Mouse (Mus musculus) hematopoietic stem cell, adult 5-6 weeks (primary cell): ENCODE results near the gene Prune2. TPM values are rescaled to one million over a fixed set of nuclear protein-coding genes. Genes with fewer than 3 reads are reported as not detected.
A peak's percentile ranks its signal among the peaks of the same experiment; 100 is the strongest.

Source experiments
- ATAC-seq, 2 experiments: fragments of 125-278 bp in 1 of 2; replicated peaks in 1 of 2; 2 replicates each; pipeline ENCODE4 v1.8.0; 2016 to 2017; ENCODE audit warnings: inconsistent platforms in 2 of 2, mild to moderate bottlenecking in 2 of 2, moderate number of reproducible peaks in 2 of 2, low read depth in 1 of 2, moderate TSS enrichment in 1 of 2; ENCODE audit not compliant: low FRiP score in 2 of 2, poor library complexity in 2 of 2, severe bottlenecking in 2 of 2, insufficient read depth in 1 of 2, low TSS enrichment in 1 of 2
- total RNA-seq: library from RNA; stranded (forward); fragments of 172-1452, 232-1000 nt; gene quantifications from 2 replicates; pipeline ENCODE4 v1.2.3, GENCODE M21; 2017

Gene Prune2
- total RNA-seq, result 6.3 and 7.0 TPM in 2 replicates

- peak; percentile 84 to 93 for ATAC-seq
Observed at GRCm38 (mm10) chr19:16955613-16956271, at the start of gene Prune2. Prune2 (plus strand) TSS chr19:16956118.

- no peak for ATAC-seq
Observed at GRCm38 (mm10) chr19:16911507-16911906, 44.4 kb upstream of the Prune2 start.

- ATAC-seq, result no peak
Observed at GRCm38 (mm10) chr19:16924516-16924915, 31.4 kb upstream of the Prune2 start.

GRCm38 (mm10) chr19:16934664-16935063, 21.3 kb upstream of the Prune2 start:
- ATAC-seq, result no peak

GRCm38 (mm10) chr19:16948794-16949313, 7.1 kb upstream of the Prune2 start:
- ATAC-seq, result no peak

- no peak for ATAC-seq
Observed at GRCm38 (mm10) chr19:16949341-16949740, 6.6 kb upstream of the Prune2 start.

- ATAC-seq, result no peak
Observed at GRCm38 (mm10) chr19:16950051-16950450, 5.9 kb upstream of the Prune2 start.

- no peak for ATAC-seq
Observed at GRCm38 (mm10) chr19:16950664-16951363, 5.1 kb upstream of the Prune2 start.

GRCm38 (mm10) chr19:16954736-16955135, 1.2 kb upstream of the Prune2 start:
- no peak for ATAC-seq

GRCm38 (mm10) chr19:16955231-16955612, 696 bp upstream of the Prune2 start:
- no peak; a peak in 1 of 4 replicates for ATAC-seq

GRCm38 (mm10) chr19:16956319-16956718, 401 bp downstream of the Prune2 start:
- no peak for ATAC-seq

GRCm38 (mm10) chr19:16959051-16959450, 3.1 kb downstream of the Prune2 start:
- no peak for ATAC-seq

- no peak for ATAC-seq
Observed at GRCm38 (mm10) chr19:16959551-16959950, 3.6 kb downstream of the Prune2 start.

- ATAC-seq, result no peak
Observed at GRCm38 (mm10) chr19:16961036-16961435, 5.1 kb downstream of the Prune2 start.

GRCm38 (mm10) chr19:16963178-16963577, 7.3 kb downstream of the Prune2 start:
- ATAC-seq, result no peak

GRCm38 (mm10) chr19:16968768-16969167, 12.8 kb downstream of the Prune2 start:
- no peak; a peak in 1 of 4 replicates for ATAC-seq

- ATAC-seq, result peak; percentile 49 to 56; a peak in 3 of 4 replicates
Observed at GRCm38 (mm10) chr19:16970612-16971011, 14.7 kb downstream of the Prune2 start.

- peak; percentile 60 to 68; a peak in 3 of 4 replicates for ATAC-seq
Observed at GRCm38 (mm10) chr19:16978910-16979309, 23.0 kb downstream of the Prune2 start.
